Comparison of ENCODE assay signal across 9 mouse cellular contexts in the genomic region with DNA sequence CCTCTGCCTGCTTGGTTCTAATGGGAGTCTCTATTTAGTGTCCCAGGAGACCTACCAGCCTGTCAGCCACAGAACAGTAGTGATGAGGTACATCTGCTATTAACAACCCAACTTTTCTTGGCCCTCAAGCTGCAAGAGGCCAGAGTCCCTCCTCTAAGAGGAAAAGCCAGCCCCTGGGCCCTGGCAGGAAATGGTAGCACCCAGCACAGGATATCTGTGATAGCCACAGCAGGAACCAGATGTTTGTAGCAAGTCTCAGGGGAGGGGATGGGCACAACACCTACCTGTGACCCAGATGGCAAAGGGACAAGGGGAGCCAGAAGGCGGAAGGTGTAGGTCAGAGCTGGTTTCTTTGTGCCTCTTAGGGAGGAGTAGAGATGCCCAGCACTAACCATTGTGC. TPM values are rescaled to one million over a fixed set of nuclear protein-coding genes. Genes with fewer than 3 reads are reported as not detected.
DNase-seq lines count a peak whose midpoint lies in the region; ATAC-seq and TF ChIP-seq lines count a peak whose summit lies in the region.
"Had no signal": no experiment of that assay in that cellular context is flagged by ENCODE, and none has a peak within 500 bp of the region (broad histone marks: within the 10 kb centered on the region; RNA-seq: fewer than 3 reads in every experiment).

No protein-coding gene starts in this region.

- intact Hi-C loops in gastrocnemius, postnatal 14 days (cut with DNase I; ENCODE audit: low total_unique reads): no loop called here

- H3K4me1 ChIP-seq in embryonic facial prominence, embryonic 10.5 days: peaks cover 38% of the 10 kb centered on the region
- H3K4me1 ChIP-seq in intestine, embryonic 16.5 days (ENCODE audit: control insufficient read depth, insufficient read depth, low read length): peaks cover 31% of the 10 kb centered on the region
- H3K4me1 ChIP-seq in cerebellum, adult 2 months (ENCODE audit: control insufficient read depth, insufficient read depth, low read length): no peaks in the 10 kb centered on the region

- no peak overlapping the region for H3K4me3 ChIP-seq in embryonic facial prominence, embryonic 10.5 days
- no peak overlapping the region for H3K4me3 ChIP-seq in intestine, embryonic 16.5 days (ENCODE audit: low read length)
- no peak overlapping the region for H3K4me3 ChIP-seq in cerebellum, adult 2 months (replicated peaks; ENCODE audit: insufficient read depth, low read depth, low read length)

- no peak overlapping the region for H3K4me2 ChIP-seq in intestine, embryonic 16.5 days (ENCODE audit: low read depth, low read length)

- no peak overlapping the region for H3K9ac ChIP-seq in intestine, embryonic 16.5 days (ENCODE audit: low read depth, low read length)

- no peak for TF ChIP-seq CTCF in cerebellum, adult 2 months (IDR thresholded peaks at IDR 0.05; ENCODE audit: borderline replicate concordance, insufficient read depth, low read depth, low read length)

- WGBS in embryonic facial prominence, embryonic 10.5 days: 84% methylated on average over 1 of the region's 1 CpGs
- 96% methylated on average over 1 of the region's 1 CpGs for WGBS in intestine, embryonic 16.5 days
- WGBS in cerebellum, adult 2 months: 90% methylated on average over 1 of the region's 1 CpGs

- no peaks in the 10 kb centered on the region for H3K27me3 ChIP-seq in embryonic facial prominence, embryonic 10.5 days (replicated peaks; ENCODE audit: low read depth, poor library complexity, severe bottlenecking)
- H3K27me3 ChIP-seq in intestine, embryonic 16.5 days (replicated peaks; ENCODE audit: control insufficient read depth, insufficient read depth, low read length): no peaks in the 10 kb centered on the region
- no peaks in the 10 kb centered on the region for H3K27me3 ChIP-seq in cerebellum, adult 2 months (ENCODE audit: control insufficient read depth, insufficient read depth, low read length)

- no peak for TF ChIP-seq POLR2A in cerebellum, adult 2 months (IDR thresholded peaks at IDR 0.05; ENCODE audit: borderline replicate concordance, insufficient read depth, low read length)

- DNase-seq in CD4-positive, CD25-positive, alpha-beta regulatory T cell, adult 2 months (ENCODE audit: low read depth, low spot score): peak; percentile 47
- peak; percentile 13 for DNase-seq in embryonic facial prominence, embryonic 10.5 days (ENCODE audit: low spot score)
- no peak for DNase-seq in gastrocnemius, postnatal 14 days
- DNase-seq in cerebellum, adult 2 months: no peak
- DNase-seq in embryo, embryonic 10 days (ENCODE audit: low spot score): no peak

- no peaks in the 10 kb centered on the region for H3K36me3 ChIP-seq in embryonic facial prominence, embryonic 10.5 days (replicated peaks)
- H3K36me3 ChIP-seq in intestine, embryonic 16.5 days (ENCODE audit: control insufficient read depth, insufficient read depth, low read length): no peaks in the 10 kb centered on the region

- no peaks in the 10 kb centered on the region for H3K9me3 ChIP-seq in embryonic facial prominence, embryonic 10.5 days
- H3K9me3 ChIP-seq in intestine, embryonic 16.5 days (ENCODE audit: control insufficient read depth, low read length): no peaks in the 10 kb centered on the region

- peak overlapping the region; percentile 76 for H3K27ac ChIP-seq in embryonic facial prominence, embryonic 10.5 days (replicated peaks)
- peak overlapping the region; percentile 69 for H3K27ac ChIP-seq in intestine, embryonic 16.5 days (ENCODE audit: low read length)
- no peak overlapping the region for H3K27ac ChIP-seq in cerebellum, adult 2 months (ENCODE audit: insufficient read depth, low read length)

- ATAC-seq in intestine, embryonic 16.5 days: peak; percentile 27
- peak; percentile 55 for ATAC-seq in megakaryocyte, adult 5-6 weeks (ENCODE audit: poor library complexity, severe bottlenecking)
- no peak for ATAC-seq in erythroid progenitor cell, adult 5-6 weeks (replicated peaks; ENCODE audit: low FRiP score, poor library complexity, severe bottlenecking)

RNA-seq across cellular contexts. Expression of gene Lax1, which starts 5.0 kb away (rescaled TPM):
- 0.16 and 0.39 TPM in 2 replicates for polyA plus RNA-seq in embryonic facial prominence, embryonic 10.5 days (2016; fragmentation: Nextera tagmentation; extraction: Ambion mirVana)
- polyA plus RNA-seq in intestine, embryonic 16.5 days (2015; fragmentation: Nextera tagmentation; extraction: Ambion mirVana): 0.44 and 0.66 TPM in 2 replicates
- total RNA-seq in megakaryocyte, adult 5-6 weeks (2015): 0.96 and 1.0 TPM in 2 replicates
- 1.8 and 3.0 TPM in 2 replicates for total RNA-seq in megakaryocyte, adult 5-6 weeks (2017)
- total RNA-seq in erythroid progenitor cell, adult 5-6 weeks (2015; ENCODE audit: low replicate concordance): 2.9 TPM in 1 of 2 replicates, not detected in the other
- total RNA-seq in erythroid progenitor cell, adult 5-6 weeks (2017; ENCODE audit: low replicate concordance): 1.8 and 4.0 TPM in 2 replicates
- under 1 TPM; 0.09 to 0.27 TPM for total RNA-seq in gastrocnemius, postnatal 14 days (2021)
- polyA plus RNA-seq in cerebellum, adult 2 months (2012; rRNA removed): 0.25 and 0.27 TPM in 2 replicates

RNA-seq across cellular contexts. Expression of gene Gm38394, which starts 33.8 kb away (rescaled TPM):
- 5.0 and 6.3 TPM in 2 replicates for polyA plus RNA-seq in embryonic facial prominence, embryonic 10.5 days (2016; fragmentation: Nextera tagmentation; extraction: Ambion mirVana)
- polyA plus RNA-seq in intestine, embryonic 16.5 days (2015; fragmentation: Nextera tagmentation; extraction: Ambion mirVana): 3.2 TPM in 2 replicates
- 14.4 and 19.1 TPM in 2 replicates for total RNA-seq in megakaryocyte, adult 5-6 weeks (2015)
- total RNA-seq in megakaryocyte, adult 5-6 weeks (2017): 5.9 and 8.7 TPM in 2 replicates
- total RNA-seq in erythroid progenitor cell, adult 5-6 weeks (2015; ENCODE audit: low replicate concordance): 23.4 and 43.6 TPM in 2 replicates
- total RNA-seq in erythroid progenitor cell, adult 5-6 weeks (2017; ENCODE audit: low replicate concordance): 9.1 and 22.3 TPM in 2 replicates
- 10 to 100 TPM; 33.1 to 36.9 TPM for total RNA-seq in gastrocnemius, postnatal 14 days (2021)
- polyA plus RNA-seq in cerebellum, adult 2 months (2012; rRNA removed): 5.4 and 5.5 TPM in 2 replicates

RNA-seq across cellular contexts. Expression of gene Zbed6, which starts 34.2 kb away (rescaled TPM):
- polyA plus RNA-seq in embryonic facial prominence, embryonic 10.5 days (2016; fragmentation: Nextera tagmentation; extraction: Ambion mirVana): not detected in 2 replicates
- polyA plus RNA-seq in intestine, embryonic 16.5 days (2015; fragmentation: Nextera tagmentation; extraction: Ambion mirVana): not detected in 2 replicates
- 10.4 and 16.9 TPM in 2 replicates for total RNA-seq in megakaryocyte, adult 5-6 weeks (2015)
- total RNA-seq in megakaryocyte, adult 5-6 weeks (2017): 13.1 and 20.0 TPM in 2 replicates
- 5.4 TPM in 1 of 2 replicates, not detected in the other for total RNA-seq in erythroid progenitor cell, adult 5-6 weeks (2015; ENCODE audit: low replicate concordance)
- total RNA-seq in erythroid progenitor cell, adult 5-6 weeks (2017; ENCODE audit: low replicate concordance): 25.3 and 36.0 TPM in 2 replicates
- 10 to 100 TPM; 11.0 to 11.5 TPM for total RNA-seq in gastrocnemius, postnatal 14 days (2021)
- 5.5 and 6.2 TPM in 2 replicates for polyA plus RNA-seq in cerebellum, adult 2 months (2012; rRNA removed)
- polyA plus RNA-seq: neural tube, embryonic 14.5 days had no signal

Comparison
In these comparisons a context has a peak if more than half of its experiments do, and no peak if none do; other contexts are left out.
1. DNase-seq: peak in CD4-positive, CD25-positive, alpha-beta regulatory T cell, adult 2 months (single experiment) and embryonic facial prominence, embryonic 10.5 days (single experiment); none in gastrocnemius, postnatal 14 days (single experiment), cerebellum, adult 2 months (0 of 2) and embryo, embryonic 10 days (single experiment).